Mouse (Mus musculus): Measurements from ENCODE around the gene Atxn10. TPM values are rescaled to one million over a fixed set of nuclear protein-coding genes. Genes with fewer than 3 reads are reported as not detected.

Gene Atxn10
- polyA plus RNA-seq, 1 experiment from 2014 or later = 360 TPM

DNA sequence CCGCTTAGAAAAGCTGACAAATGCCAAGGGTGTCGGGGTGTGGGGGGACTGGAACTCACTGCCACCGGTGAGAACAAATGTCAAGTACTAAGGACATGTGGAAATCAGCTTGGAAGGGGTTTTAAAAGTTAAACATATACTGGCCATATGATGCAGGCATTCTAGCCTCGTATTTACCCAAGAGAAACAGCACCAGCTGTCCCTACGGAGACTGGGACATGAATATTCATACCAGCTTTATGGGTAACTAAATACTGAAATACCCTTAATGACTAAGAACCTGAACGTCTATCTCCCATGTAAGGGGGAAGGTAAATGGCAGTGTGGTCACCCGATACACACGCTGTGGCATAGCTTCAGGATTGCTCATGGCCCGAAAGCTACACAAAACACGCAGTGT, 152.9 kb downstream of the Atxn10 start:
- Histone ChIP-seq H3K4me1 (ENCODE audit: insufficient read depth) (no peaks in the 10 kb centered on the region), H3K9ac (no peak overlapping the region), H3K36me3 (ENCODE audit: insufficient read depth) (no peaks in the 10 kb centered on the region), H3K4me2 (no peak overlapping the region), H3K27ac (ENCODE audit: low read depth) (no peak overlapping the region), H3K9me3 (ENCODE audit: low read depth, low read length) (no peaks in the 10 kb centered on the region), H3K27me3 (ENCODE audit: insufficient read depth, low read length) (peaks cover 3% of the 10 kb centered on the region; the same call in 1 of the 2 replicates), H3K4me3 (ENCODE audit: low read depth, low read length) (no peak overlapping the region)
- 75% methylated on average over 10 of the region's 10 CpGs for WGBS
- ATAC-seq (ENCODE audit: insufficient read depth) (no peak), DNase-seq (no peak)
- TF ChIP-seq CTCF (IDR thresholded peaks at IDR 0.05; ENCODE audit: low read depth) = no peak

DNA sequence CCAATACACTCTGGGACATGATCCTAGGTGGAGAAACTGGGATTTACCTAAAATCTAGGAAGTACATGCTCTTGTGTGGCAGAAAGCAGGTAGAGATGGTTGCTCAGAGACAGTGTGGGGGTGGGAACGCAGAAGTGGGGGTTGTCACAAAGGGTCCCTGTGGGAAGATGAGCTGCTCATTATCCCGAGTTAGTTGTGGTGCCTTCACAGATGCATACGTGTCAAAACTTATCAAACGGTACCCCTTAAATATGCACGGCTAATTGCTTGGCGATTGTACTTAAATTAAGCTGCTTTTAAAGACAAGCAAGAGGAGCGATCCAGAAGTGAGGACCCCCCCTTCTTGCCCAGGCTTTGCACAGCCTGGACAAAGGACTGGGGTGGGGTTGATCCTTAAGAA, 153.7 kb downstream of the Atxn10 start:
- Histone ChIP-seq H3K4me2 (no peak overlapping the region), H3K4me3 (ENCODE audit: low read depth, low read length) (no peak overlapping the region), H3K9ac (no peak overlapping the region), H3K4me1 (ENCODE audit: insufficient read depth) (no peaks in the 10 kb centered on the region), H3K9me3 (ENCODE audit: low read depth, low read length) (no peaks in the 10 kb centered on the region), H3K27ac (ENCODE audit: low read depth) (no peak overlapping the region), H3K27me3 (ENCODE audit: insufficient read depth, low read length) (peaks cover 6% of the 10 kb centered on the region), H3K36me3 (ENCODE audit: insufficient read depth) (no peaks in the 10 kb centered on the region)
- no peak for DNase-seq
- no peak for TF ChIP-seq CTCF (IDR thresholded peaks at IDR 0.05; ENCODE audit: low read depth)
- 73% methylated on average over 7 of the region's 7 CpGs for WGBS
- ATAC-seq (ENCODE audit: insufficient read depth) = no peak

DNA sequence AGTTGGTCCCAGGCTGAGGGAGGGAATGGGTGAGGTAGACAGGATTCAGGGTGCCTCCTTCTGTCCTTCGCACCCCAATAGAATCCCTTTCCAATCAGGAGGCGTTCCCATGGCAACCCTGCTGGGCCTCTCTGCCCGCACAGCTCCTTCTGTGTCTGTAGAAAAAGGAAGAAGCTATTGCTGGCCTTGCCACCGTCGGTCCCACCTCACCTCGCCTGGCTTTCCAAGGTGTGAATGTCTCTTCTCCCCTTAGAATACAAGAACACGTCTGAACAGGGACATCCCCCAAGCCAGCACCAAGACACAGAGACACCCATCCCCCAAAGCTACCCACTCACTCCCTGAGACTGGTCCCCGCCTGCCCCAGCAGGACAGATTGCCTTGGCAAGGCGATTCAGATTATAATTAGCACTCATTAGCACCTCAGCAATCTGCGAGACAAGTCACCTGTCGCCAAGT, 158.1 kb downstream of the Atxn10 start:
- Histone ChIP-seq H3K4me2 (no peak overlapping the region), H3K4me1 (ENCODE audit: insufficient read depth) (no peaks in the 10 kb centered on the region), H3K27me3 (ENCODE audit: insufficient read depth, low read length) (peaks cover 6% of the 10 kb centered on the region), H3K9me3 (ENCODE audit: low read depth, low read length) (no peaks in the 10 kb centered on the region), H3K36me3 (ENCODE audit: insufficient read depth) (no peaks in the 10 kb centered on the region), H3K4me3 (ENCODE audit: low read depth, low read length) (no peak overlapping the region), H3K9ac (no peak overlapping the region), H3K27ac (ENCODE audit: low read depth) (no peak overlapping the region)
- DNase-seq (no peak), ATAC-seq (ENCODE audit: insufficient read depth) (no peak)
- 16% methylated on average over 11 of the region's 11 CpGs for WGBS
- TF ChIP-seq CTCF (IDR thresholded peaks at IDR 0.05; ENCODE audit: low read depth) = no peak

DNA sequence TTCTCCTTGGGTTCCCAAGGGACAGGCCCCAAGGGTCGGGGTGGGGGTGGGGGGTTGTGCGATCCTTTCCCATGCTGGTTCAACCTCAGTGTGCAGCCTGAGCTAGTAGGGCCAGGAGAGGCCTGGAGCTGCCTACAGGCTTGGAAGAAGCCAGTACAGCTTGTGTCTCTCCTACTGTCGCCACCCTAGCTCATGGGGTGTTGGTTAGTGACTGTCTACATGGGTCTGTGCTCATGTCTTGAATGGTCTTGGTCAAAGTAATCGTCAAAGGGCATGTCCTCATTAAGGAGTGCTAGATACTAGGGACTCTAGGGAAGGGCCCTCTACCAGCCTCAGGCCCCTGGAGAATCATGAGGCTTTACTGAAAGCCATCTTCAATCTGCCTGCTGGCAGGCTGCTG, 161.5 kb downstream of the Atxn10 start:
- TF ChIP-seq CTCF (IDR thresholded peaks at IDR 0.05; ENCODE audit: low read depth) = no peak
- DNase-seq (no peak), ATAC-seq (ENCODE audit: insufficient read depth) (no peak)
- Histone ChIP-seq H3K9ac (no peak overlapping the region), H3K9me3 (ENCODE audit: low read depth, low read length) (no peaks in the 10 kb centered on the region), H3K27me3 (ENCODE audit: insufficient read depth, low read length) (peaks cover 6% of the 10 kb centered on the region; the same call in 1 of the 2 replicates), H3K4me2 (no peak overlapping the region), H3K27ac (ENCODE audit: low read depth) (no peak overlapping the region), H3K4me1 (ENCODE audit: insufficient read depth) (no peaks in the 10 kb centered on the region), H3K4me3 (ENCODE audit: low read depth, low read length) (no peak overlapping the region), H3K36me3 (ENCODE audit: insufficient read depth) (no peaks in the 10 kb centered on the region)
- 82% methylated on average over 4 of the region's 4 CpGs for whole genome bisulfite sequencing

DNA sequence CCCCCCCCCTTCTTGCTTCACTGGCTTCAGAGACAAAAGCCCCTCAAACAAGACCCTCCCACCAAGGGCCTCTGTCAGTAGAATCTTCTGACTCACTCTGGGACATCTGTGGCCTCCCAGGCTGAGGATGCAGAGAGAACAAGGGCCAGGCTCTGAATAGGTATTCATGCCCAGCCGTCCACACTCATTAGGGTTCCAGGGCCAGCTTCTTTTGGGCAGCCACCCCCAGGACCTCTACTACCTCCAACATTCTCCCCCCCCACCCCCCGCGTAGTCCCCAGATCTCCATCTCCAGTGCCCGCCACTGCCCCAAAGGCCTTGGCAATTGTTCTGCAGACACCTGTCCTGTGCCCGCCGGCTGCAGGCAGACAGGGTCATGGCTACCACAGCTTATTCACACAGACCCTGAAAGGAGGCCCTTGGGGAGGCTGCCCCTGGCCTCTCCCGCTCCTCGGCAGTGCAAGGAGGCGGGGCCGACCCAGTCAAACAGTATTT, 162.0 kb downstream of the Atxn10 start:
- H3K36me3 ChIP-seq (ENCODE audit: insufficient read depth) = no peaks in the 10 kb centered on the region
- no peak overlapping the region for H3K4me2 ChIP-seq
- no peaks in the 10 kb centered on the region for H3K9me3 ChIP-seq (ENCODE audit: low read depth, low read length)
- H3K9ac ChIP-seq = no peak overlapping the region
- no peaks in the 10 kb centered on the region for H3K4me1 ChIP-seq (ENCODE audit: insufficient read depth)
- TF ChIP-seq CTCF (IDR thresholded peaks at IDR 0.05; ENCODE audit: low read depth) = no peak
- peaks cover 6% of the 10 kb centered on the region; the same call in 1 of the 2 replicates for H3K27me3 ChIP-seq (ENCODE audit: insufficient read depth, low read length)
- ATAC-seq (ENCODE audit: insufficient read depth) (no peak), DNase-seq (no peak)
- no peak overlapping the region for H3K4me3 ChIP-seq (ENCODE audit: low read depth, low read length)
- H3K27ac ChIP-seq (ENCODE audit: low read depth) = no peak overlapping the region
- WGBS = 55% methylated on average over 10 of the region's 10 CpGs

DNA sequence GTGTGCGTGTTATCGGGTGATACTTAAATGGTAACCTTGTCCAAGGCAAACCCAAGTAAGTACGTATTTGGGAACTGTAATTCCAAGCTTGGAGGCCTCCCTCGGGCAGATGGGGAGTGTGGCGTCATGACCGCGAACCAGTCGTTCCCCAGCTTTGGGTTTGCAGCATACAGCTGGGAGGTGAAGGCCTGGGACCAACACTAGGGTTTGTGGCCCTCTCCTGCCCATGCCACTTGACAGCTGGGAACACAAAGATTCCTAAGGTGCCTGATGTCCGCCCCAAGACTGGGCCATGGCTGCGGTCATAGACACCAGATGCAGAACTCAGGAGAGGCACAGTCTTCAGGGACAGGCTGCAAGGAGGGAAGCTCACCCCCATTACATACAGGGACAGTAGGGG, 164.2 kb downstream of the Atxn10 start:
- H3K9ac ChIP-seq = no peak overlapping the region
- no peaks in the 10 kb centered on the region for H3K27me3 ChIP-seq (ENCODE audit: insufficient read depth, low read length)
- H3K4me1 ChIP-seq (ENCODE audit: insufficient read depth) = 0 out of 2 replicates have a peak, but pooled peaks cover under 1% of the 10 kb centered on the region
- DNase-seq (no peak), ATAC-seq (ENCODE audit: insufficient read depth) (no peak)
- H3K4me2 ChIP-seq = no peak overlapping the region
- H3K9me3 ChIP-seq (ENCODE audit: low read depth, low read length) = no peaks in the 10 kb centered on the region
- 77% methylated on average over 10 of the region's 10 CpGs for WGBS
- H3K4me3 ChIP-seq (ENCODE audit: low read depth, low read length) = no peak overlapping the region
- H3K27ac ChIP-seq (ENCODE audit: low read depth) = no peak overlapping the region
- no peak for TF ChIP-seq CTCF (IDR thresholded peaks at IDR 0.05; ENCODE audit: low read depth)
- no peaks in the 10 kb centered on the region for H3K36me3 ChIP-seq (ENCODE audit: insufficient read depth)

DNA sequence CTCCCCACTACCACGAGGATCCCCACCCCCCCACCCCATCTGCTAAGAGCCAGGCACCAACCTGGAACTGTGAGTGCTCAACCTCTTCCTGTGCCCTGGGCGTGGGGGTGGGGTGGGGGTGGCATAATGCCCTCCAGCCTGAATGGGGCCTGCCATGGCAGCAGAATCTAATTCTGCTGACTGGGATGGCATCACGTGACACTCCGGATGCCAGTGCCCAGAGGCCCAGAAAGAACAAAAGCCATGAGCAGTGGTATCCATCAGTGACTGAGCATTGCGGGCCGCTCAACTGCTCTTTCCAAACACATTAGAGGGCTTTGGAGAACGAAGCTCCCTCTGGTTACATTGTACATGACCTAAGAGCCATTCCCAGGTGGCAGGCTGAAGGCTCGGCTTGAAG, 167.1 kb downstream of the Atxn10 start, which contains the start of gene 7530416G11Rik:
Gene 7530416G11Rik, minus strand, starts transcription at position 101 of the 400 bp plus-strand sequence.
- H3K4me3 ChIP-seq (ENCODE audit: low read depth, low read length) = no peak within 1 kb of the TSS
- no peaks in the 10 kb centered on the region for H3K36me3 ChIP-seq (ENCODE audit: insufficient read depth)
- H3K27me3 ChIP-seq (ENCODE audit: insufficient read depth, low read length) = no peaks in the 10 kb centered on the region
- no peak within 1 kb of the TSS for H3K27ac ChIP-seq (ENCODE audit: low read depth)
- H3K4me2 ChIP-seq = no peak within 1 kb of the TSS
- 0 out of 2 replicates have a peak, but pooled peaks cover 6% of the 10 kb centered on the region for H3K4me1 ChIP-seq (ENCODE audit: insufficient read depth)
- no peak within 1 kb of the TSS for H3K9ac ChIP-seq
- ATAC-seq (ENCODE audit: insufficient read depth) (no peak), DNase-seq (no peak)
- WGBS = 81% methylated on average over 8 of the region's 8 CpGs
- H3K9me3 ChIP-seq (ENCODE audit: low read depth, low read length) = no peaks in the 10 kb centered on the region
- no peak for TF ChIP-seq CTCF (IDR thresholded peaks at IDR 0.05; ENCODE audit: low read depth)

Data from lung, embryonic 14.5 days (tissue).